Mouse (Mus musculus): ENCODE results near the gene Traf6. TPM values are rescaled to one million over a fixed set of nuclear protein-coding genes. Genes with fewer than 3 reads are reported as not detected.

The Traf6 gene
- total and polyA plus RNA-seq, 3 experiments, result 10.5 to 16.8 (median 14.0) TPM

DNA sequence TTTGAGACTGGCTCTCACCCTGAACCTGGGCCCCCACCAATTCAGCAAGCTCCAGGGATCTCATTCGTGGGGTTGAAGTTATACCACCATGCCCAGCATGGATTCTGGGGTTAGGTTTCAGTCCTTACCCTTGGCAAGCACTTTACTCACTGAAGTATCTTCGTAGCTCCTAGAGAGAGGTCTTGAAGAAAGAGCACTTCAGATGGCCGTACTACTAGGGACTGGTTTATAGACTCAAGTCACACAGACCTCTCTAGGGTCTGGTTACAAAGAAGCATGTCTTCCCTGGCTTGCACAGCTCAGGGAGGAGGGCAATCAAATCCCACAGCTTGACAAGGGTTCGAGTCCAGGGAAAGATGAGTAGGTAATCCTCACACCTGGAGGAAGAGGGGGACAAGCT lies 43.6 kb downstream of the Traf6 start:
- H3K9me3 ChIP-seq (replicated peaks; ENCODE audit: low read length), result no peaks in the 10 kb centered on the region
- no peaks in the 10 kb centered on the region for H3K36me3 ChIP-seq (replicated peaks in 1 of 2; ENCODE audit: control insufficient read depth in 1 of 2, insufficient read depth in 1 of 2, low read length in 1 of 2)
- DNase-seq (ENCODE audit: extremely low read depth), result no peak
- in situ Hi-C loops (cut with MboI; ENCODE audit: low pct_ligation_motif_present, low pct_unique_long_range_greater_than_20kb, low sequenced_read_pairs) (no loop called here), dilution Hi-C loops (cut with MboI; ENCODE audit: extremely low pct_ligation_motif_present, extremely low pct_unique_long_range_greater_than_20kb, low sequenced_read_pairs) (no loop called here)
- no peak overlapping the region for H3K4me2 ChIP-seq (ENCODE audit: insufficient read depth, low read depth, poor library complexity, severe bottlenecking)
- no peaks in the 10 kb centered on the region for H3K79me2 ChIP-seq (replicated peaks; ENCODE audit: control insufficient read depth, extremely low read depth, insufficient read depth, poor library complexity, severe bottlenecking)
- no peak overlapping the region for H3K27ac ChIP-seq (ENCODE audit: insufficient read depth, low read depth)
- no peak for TF ChIP-seq SMC3 (IDR thresholded peaks at IDR 0.05; ENCODE audit: low read depth, low read length)
- no peak for TF ChIP-seq JUND (conservative IDR thresholded peaks at IDR 0.05; ENCODE audit: low read depth, low read length)
- no peak for TF ChIP-seq POLR2A (IDR thresholded peaks at IDR 0.05; ENCODE audit: low read depth, low read length)
- no peak for TF ChIP-seq ELF1 (IDR thresholded peaks at IDR 0.05; ENCODE audit: low read depth, low read length)
- TF ChIP-seq ETS1 (conservative IDR thresholded peaks at IDR 0.05; ENCODE audit: low read depth, low read length), result no peak
- no peak for TF ChIP-seq SIN3A (IDR thresholded peaks at IDR 0.05; ENCODE audit: low read length)
- TF ChIP-seq MEF2A (IDR thresholded peaks at IDR 0.05; ENCODE audit: borderline replicate concordance, low read depth, low read length), result no peak
- no peak for TF ChIP-seq MAX (IDR thresholded peaks at IDR 0.05; ENCODE audit: low read length)
- no peak for TF ChIP-seq UBTF (IDR thresholded peaks at IDR 0.05; ENCODE audit: low read depth, low read length)
- no peaks in the 10 kb centered on the region for H3K4me1 ChIP-seq (ENCODE audit: control insufficient read depth in 1 of 2, insufficient read depth in 2 of 2)
- H3K9ac ChIP-seq (ENCODE audit: insufficient read depth, low read depth), result no peak overlapping the region
- H3K27me3 ChIP-seq (replicated peaks), result peaks cover 11% of the 10 kb centered on the region
- no peak overlapping the region for H3K4me3 ChIP-seq (replicated peaks in 1 of 3; ENCODE audit: low read depth in 2 of 3, low read length in 2 of 3, poor library complexity in 1 of 3)

- H3K27ac ChIP-seq (ENCODE audit: insufficient read depth, low read depth), result no peak overlapping the region
- DNase-seq (ENCODE audit: extremely low read depth), result no peak
- H3K4me3 ChIP-seq (replicated peaks in 1 of 3; ENCODE audit: low read depth in 2 of 3, low read length in 2 of 3, poor library complexity in 1 of 3), result no peak overlapping the region
- no peaks in the 10 kb centered on the region for H3K79me2 ChIP-seq (replicated peaks; ENCODE audit: control insufficient read depth, extremely low read depth, insufficient read depth, poor library complexity, severe bottlenecking)
- TF ChIP-seq NELFE (IDR thresholded peaks at IDR 0.05; ENCODE audit: low read depth, low read length), result no peak
- TF ChIP-seq UBTF (IDR thresholded peaks at IDR 0.05; ENCODE audit: low read depth, low read length), result no peak
- TF ChIP-seq RCOR1 (conservative IDR thresholded peaks at IDR 0.05; ENCODE audit: low read depth, low read length), result no peak
- no peak for TF ChIP-seq MAFK (IDR thresholded peaks at IDR 0.05; ENCODE audit: insufficient replicate concordance, low read length)
- no peak for TF ChIP-seq JUND (conservative IDR thresholded peaks at IDR 0.05; ENCODE audit: low read depth, low read length)
- H3K9ac ChIP-seq (ENCODE audit: insufficient read depth, low read depth), result no peak overlapping the region
- dilution Hi-C loops (cut with MboI; ENCODE audit: extremely low pct_ligation_motif_present, extremely low pct_unique_long_range_greater_than_20kb, low sequenced_read_pairs) (no loop called here), in situ Hi-C loops (cut with MboI; ENCODE audit: low pct_ligation_motif_present, low pct_unique_long_range_greater_than_20kb, low sequenced_read_pairs) (no loop called here)
- no peaks in the 10 kb centered on the region for H3K36me3 ChIP-seq (replicated peaks in 1 of 2; ENCODE audit: control insufficient read depth in 1 of 2, insufficient read depth in 1 of 2, low read length in 1 of 2)
- H3K27me3 ChIP-seq (replicated peaks), result peaks cover 13% of the 10 kb centered on the region
- no peaks in the 10 kb centered on the region for H3K9me3 ChIP-seq (replicated peaks; ENCODE audit: low read length)
- H3K4me1 ChIP-seq (ENCODE audit: control insufficient read depth in 1 of 2, insufficient read depth in 2 of 2), result no peaks in the 10 kb centered on the region
- no peak overlapping the region for H3K4me2 ChIP-seq (ENCODE audit: insufficient read depth, low read depth, poor library complexity, severe bottlenecking)
Observed at GRCm38 (mm10) chr2:101722370-101723332, 44.4 kb downstream of the Traf6 start.
